Mouse (Mus musculus) lung, embryonic 16.5 days (tissue): Measurements from ENCODE around the gene Rtn1. TPM values are rescaled to one million over a fixed set of nuclear protein-coding genes. Genes with fewer than 3 reads are reported as not detected.
"Not testable (repeated sequence)": the region's sequence is repeated elsewhere in the genome, so short reads cannot be mapped to it uniquely, and the experiment has no call there.

Experiments used
- ATAC-seq: fragments of 200-750 bp; cut with Nextera tagmentation; 2 replicates; pipeline ENCODE4 v1.8.0; 2017; ENCODE audit warnings: low read depth, mild to moderate bottlenecking, moderate library complexity
- H3K27ac ChIP-seq: fragments of 300-500 bp; sonication (generic); 2 replicates; pipeline ENCODE4 v1.5.1; 2014; ENCODE audit warnings: mild to moderate bottlenecking, control low read depth, low read length
- H3K27me3 ChIP-seq: fragments of 300-500 bp; sonication (generic); 2 replicates; pipeline ENCODE4 v1.6.1; 2014; ENCODE audit warnings: low read depth, low read length, mixed read lengths; ENCODE audit not compliant: control insufficient read depth, insufficient read depth
- H3K36me3 ChIP-seq: fragments of 300-500 bp; sonication (generic); 2 replicates; pipeline ENCODE4 v1.6.1; 2014; ENCODE audit warnings: low read length; ENCODE audit not compliant: control insufficient read depth, insufficient read depth
- H3K4me1 ChIP-seq: fragments of 300-500 bp; sonication (generic); replicated peaks from 2 replicates; pipeline ENCODE4 v1.6.1; 2014; ENCODE audit warnings: low read length, mixed read lengths; ENCODE audit not compliant: control insufficient read depth, insufficient read depth
- H3K4me2 ChIP-seq: fragments of 300-500 bp; sonication (generic); 2 replicates; pipeline ENCODE4 v1.6.1; 2014; ENCODE audit warnings: low read depth, low read length, control low read depth
- H3K4me3 ChIP-seq: fragments of 300-500 bp; sonication (generic); 2 replicates; pipeline ENCODE4 v1.5.1; 2014; ENCODE audit warnings: mild to moderate bottlenecking, low read length, control low read depth
- H3K9ac ChIP-seq: fragments of 300-500 bp; sonication (generic); 2 replicates; pipeline ENCODE4 v1.6.1; 2014; ENCODE audit warnings: low read length, control low read depth
- H3K9me3 ChIP-seq: fragments of 300-500 bp; sonication (generic); 2 replicates; pipeline ENCODE4 v1.6.1; 2016; ENCODE audit warnings: low read length; ENCODE audit not compliant: control insufficient read depth
- WGBS: fragments of 180-500 bp; shearing (Covaris S2); extraction: QIAGEN DNeasy Blood & Tissue Kit; methylation state at CpG from one replicate; pipeline ENCODE4 v1.1.7; 2014; 5-methylcytosine and 5-hydroxymethylcytosine counted together
- polyA plus RNA-seq: library from polyadenylated mRNA; unstranded; fragments of >200 nt; fragmentation: Nextera tagmentation; extraction: Ambion mirVana; gene quantifications from 2 replicates; pipeline ENCODE4 v1.2.1, GENCODE M21; 2015

Gene Rtn1
- polyA plus RNA-seq, 1 experiment from 2014 or later = 14.6 TPM

DNA sequence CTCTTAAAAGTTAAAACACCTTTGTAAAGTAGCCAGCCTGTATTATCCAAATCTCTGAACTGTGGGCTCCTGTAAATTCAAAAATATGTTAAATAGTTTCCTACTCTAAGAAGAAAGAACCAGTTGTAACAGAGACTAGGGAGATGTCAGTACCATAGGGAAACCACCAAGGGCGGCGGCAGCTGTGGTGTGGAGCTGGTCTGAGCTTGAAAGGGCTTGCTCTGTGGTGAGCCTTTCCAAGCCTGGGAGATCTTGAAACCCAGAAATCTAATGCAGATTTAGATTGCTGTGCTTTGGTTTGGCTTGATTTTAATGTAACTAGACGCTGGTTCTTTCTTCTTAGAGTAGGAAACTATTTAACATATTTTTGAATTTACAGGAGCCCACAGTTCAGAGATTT, 115.7 kb downstream of the Rtn1 start:
- 92% methylated on average over 3 of the region's 3 CpGs for WGBS
- H3K4me3 ChIP-seq, H3K27ac ChIP-seq, H3K36me3 ChIP-seq, H3K4me1 ChIP-seq, H3K9me3 ChIP-seq, H3K9ac ChIP-seq, ATAC-seq, H3K27me3 ChIP-seq, H3K4me2 ChIP-seq: not testable (repeated sequence)

DNA sequence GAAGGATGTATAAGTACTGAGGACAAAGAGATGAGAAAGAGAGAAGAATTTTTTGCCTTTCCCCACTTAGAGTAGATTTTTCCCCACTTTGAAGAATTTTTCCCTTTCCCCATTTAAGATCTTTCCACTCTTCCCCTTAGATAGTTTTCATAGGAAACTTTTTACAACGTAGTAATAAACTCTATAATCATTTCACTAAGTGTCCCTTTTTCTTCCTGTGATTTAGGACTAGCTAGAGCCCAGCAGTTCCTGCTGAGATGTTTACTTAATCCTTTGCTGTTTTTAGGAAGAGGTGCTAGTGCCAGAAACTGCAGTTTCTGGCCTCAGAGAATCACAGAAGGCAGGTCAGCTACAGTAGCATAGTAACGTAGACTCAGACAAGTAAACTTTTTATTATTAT, 116.3 kb downstream of the Rtn1 start:
- Histone ChIP-seq H3K27me3 (no peaks in the 10 kb centered on the region), H3K4me2 (no peak overlapping the region), H3K27ac (no peak overlapping the region), H3K9ac (no peak overlapping the region), H3K36me3 (no peaks in the 10 kb centered on the region), H3K4me1 (no peaks in the 10 kb centered on the region), H3K9me3 (peaks cover 2% of the 10 kb centered on the region; the same call in 1 of the 2 replicates), H3K4me3 (no peak overlapping the region)
- WGBS = 60% methylated on average over 2 of the region's 2 CpGs
- ATAC-seq = no peak

DNA sequence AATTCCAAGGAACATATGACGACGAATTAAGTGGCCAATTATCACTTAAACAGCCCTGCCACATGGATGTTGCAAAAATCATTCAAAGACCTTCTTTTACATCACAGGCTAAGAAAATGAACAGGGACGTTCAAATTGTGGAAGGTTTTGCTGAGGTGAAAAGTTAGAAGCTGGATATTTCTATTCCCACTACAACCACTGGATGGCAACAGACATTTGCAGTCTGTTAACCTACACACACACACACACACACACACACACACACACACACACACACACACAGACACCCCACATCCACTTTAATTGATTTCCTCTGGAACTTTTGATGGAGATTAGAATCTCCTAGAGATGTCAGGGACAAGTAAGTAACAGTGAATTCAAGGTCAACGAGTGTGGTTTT, 117.6 kb downstream of the Rtn1 start:
- Histone ChIP-seq H3K27me3 (no peaks in the 10 kb centered on the region), H3K36me3 (no peaks in the 10 kb centered on the region), H3K27ac (no peak overlapping the region), H3K4me1 (no peaks in the 10 kb centered on the region), H3K9ac (no peak overlapping the region), H3K4me2 (no peak overlapping the region), H3K9me3 (peaks cover 2% of the 10 kb centered on the region; the same call in 1 of the 2 replicates), H3K4me3 (no peak overlapping the region)
- 91% methylated on average over 4 of the region's 4 CpGs for WGBS
- ATAC-seq = no peak

DNA sequence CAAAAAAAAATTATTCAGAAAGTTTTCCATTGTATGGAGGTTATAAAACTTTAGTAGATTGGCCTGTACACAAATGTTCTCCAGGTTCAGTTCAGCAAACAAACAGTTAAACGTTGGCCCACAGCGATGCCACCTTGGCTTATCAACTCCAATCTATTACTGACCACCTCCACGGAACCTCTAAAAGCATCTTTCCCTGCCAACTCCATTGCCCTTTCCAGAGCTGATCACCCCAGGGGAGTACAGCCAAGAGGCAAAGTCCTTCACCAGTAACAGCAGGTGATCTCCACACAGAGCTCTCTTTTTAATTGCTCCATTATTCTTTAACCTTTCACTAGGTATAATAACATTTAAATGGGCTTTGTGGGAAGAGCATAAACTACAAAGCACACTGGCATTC, 120.6 kb downstream of the Rtn1 start:
- no peak for ATAC-seq
- Histone ChIP-seq H3K4me1 (no peaks in the 10 kb centered on the region), H3K4me3 (no peak overlapping the region), H3K27me3 (no peaks in the 10 kb centered on the region), H3K9me3 (peaks cover 1% of the 10 kb centered on the region; the same call in 1 of the 2 replicates), H3K4me2 (no peak overlapping the region), H3K9ac (no peak overlapping the region), H3K27ac (no peak overlapping the region), H3K36me3 (no peaks in the 10 kb centered on the region)
- WGBS = 59% methylated on average over 3 of the region's 3 CpGs

GRCm38 (mm10) chr12:72287332-72288004, 121.4 kb downstream of the Rtn1 start:
- WGBS = 60% methylated on average over 4 of the region's 4 CpGs
- H3K27ac ChIP-seq = no peak overlapping the region
- no peak overlapping the region for H3K9ac ChIP-seq
- no peak overlapping the region for H3K4me2 ChIP-seq
- no peaks in the 10 kb centered on the region for H3K27me3 ChIP-seq
- H3K36me3 ChIP-seq = no peaks in the 10 kb centered on the region
- H3K4me1 ChIP-seq = no peaks in the 10 kb centered on the region
- no peak for ATAC-seq
- no peak overlapping the region for H3K4me3 ChIP-seq
- no peaks in the 10 kb centered on the region for H3K9me3 ChIP-seq

- H3K9me3 ChIP-seq = no peaks in the 10 kb centered on the region
- WGBS = 64% methylated on average over 25 of the region's 25 CpGs
- no peaks in the 10 kb centered on the region for H3K27me3 ChIP-seq
- no peak overlapping the region for H3K9ac ChIP-seq
- no peaks in the 10 kb centered on the region for H3K36me3 ChIP-seq
- no peak overlapping the region for H3K4me2 ChIP-seq
- no peak overlapping the region for H3K4me3 ChIP-seq
- no peak overlapping the region for H3K27ac ChIP-seq
- ATAC-seq = 0 out of 2 replicates have a peak, but pooled peaks have one; percentile 26
- no peaks in the 10 kb centered on the region for H3K4me1 ChIP-seq
Observed at GRCm38 (mm10) chr12:72285366-72286345, 123.2 kb downstream of the Rtn1 start.

- Histone ChIP-seq H3K27ac (no peak overlapping the region), H3K9me3 (no peaks in the 10 kb centered on the region), H3K4me2 (no peak overlapping the region), H3K9ac (no peak overlapping the region), H3K27me3 (no peaks in the 10 kb centered on the region), H3K4me3 (no peak overlapping the region), H3K4me1 (no peaks in the 10 kb centered on the region), H3K36me3 (no peaks in the 10 kb centered on the region)
- WGBS = 78% methylated on average over 7 of the region's 7 CpGs
- ATAC-seq = no peak
Observed at GRCm38 (mm10) chr12:72284576-72284975, 124.3 kb downstream of the Rtn1 start.

DNA sequence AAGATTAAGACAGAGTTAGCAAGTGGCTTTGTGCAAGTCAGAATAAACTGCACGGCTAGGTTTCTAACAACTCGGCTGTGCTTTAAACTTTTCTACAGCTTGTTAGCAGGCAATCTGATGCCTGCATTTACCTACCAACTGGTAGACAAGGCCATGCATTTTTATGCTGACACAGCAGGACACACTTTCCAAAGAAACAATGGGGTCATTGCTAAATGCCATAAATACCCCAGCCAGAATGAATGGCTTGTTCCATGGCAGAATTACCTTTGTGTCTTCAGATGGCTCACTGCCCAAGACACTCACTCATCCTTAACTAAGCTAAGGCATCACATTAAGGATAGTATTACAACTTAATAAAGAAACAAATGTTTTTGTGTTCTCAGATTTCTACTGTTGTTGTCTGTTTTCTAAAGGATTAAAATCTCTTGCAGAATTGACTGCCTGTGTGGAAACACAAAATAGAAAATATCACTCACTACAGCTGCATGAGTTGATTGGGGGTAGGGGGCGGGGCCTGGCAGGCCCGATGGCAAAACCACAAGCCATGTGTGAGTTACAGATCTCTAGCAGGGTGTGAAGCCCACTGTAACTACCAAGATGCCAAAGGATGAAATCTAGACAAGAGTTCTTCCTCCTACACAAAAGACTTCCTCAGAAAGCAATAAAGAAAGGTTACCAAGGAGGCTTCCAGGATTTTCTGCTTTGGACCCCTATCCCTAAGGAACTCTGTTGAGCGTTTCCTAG, 129.6 kb downstream of the Rtn1 start:
- Histone ChIP-seq H3K4me2 (no peak overlapping the region), H3K27ac (no peak overlapping the region), H3K9me3 (no peaks in the 10 kb centered on the region), H3K4me3 (no peak overlapping the region), H3K36me3 (no peaks in the 10 kb centered on the region), H3K4me1 (no peaks in the 10 kb centered on the region), H3K27me3 (no peaks in the 10 kb centered on the region), H3K9ac (no peak overlapping the region)
- ATAC-seq = no peak
- 85% methylated on average over 5 of the region's 5 CpGs for WGBS
